Mouse (Mus musculus): Measurements from ENCODE around the gene Slc1a3.

Slc1a3 gene

GRCm38 (mm10) chr15:8710146-8711006, at the start of gene Slc1a3:
TSS of gene Slc1a3 (minus strand) at chr15:8710764.
- peak; percentile 71 for DNase-seq (ENCODE audit: low spot score)

GRCm38 (mm10) chr15:8759026-8759425, 48.5 kb upstream of the Slc1a3 start:
- DNase-seq (ENCODE audit: low spot score) = no peak

GRCm38 (mm10) chr15:8756441-8756840, 45.9 kb upstream of the Slc1a3 start:
- no peak for DNase-seq (ENCODE audit: low spot score)

GRCm38 (mm10) chr15:8749762-8750161, 39.2 kb upstream of the Slc1a3 start:
- DNase-seq (ENCODE audit: low spot score) = no peak

- DNase-seq (ENCODE audit: low spot score) = no peak
These were observed 38.2 kb upstream of the Slc1a3 start for GRCm38 (mm10) chr15:8748771-8749170.

- DNase-seq (ENCODE audit: low spot score) = no peak
These were observed 31.0 kb upstream of the Slc1a3 start for GRCm38 (mm10) chr15:8741593-8741992.

GRCm38 (mm10) chr15:8740724-8741123, 30.2 kb upstream of the Slc1a3 start:
- no peak for DNase-seq (ENCODE audit: low spot score)

- DNase-seq (ENCODE audit: low spot score) = no peak
These were observed 27.6 kb upstream of the Slc1a3 start for GRCm38 (mm10) chr15:8738156-8738555.

GRCm38 (mm10) chr15:8734363-8734739, 23.8 kb upstream of the Slc1a3 start:
- DNase-seq (ENCODE audit: low spot score) = no peak

GRCm38 (mm10) chr15:8733669-8734362, 23.3 kb upstream of the Slc1a3 start:
- peak; percentile 7 for DNase-seq (ENCODE audit: low spot score)

- no peak for DNase-seq (ENCODE audit: low spot score)
These were observed 18.3 kb upstream of the Slc1a3 start for GRCm38 (mm10) chr15:8728861-8729260.

- no peak for DNase-seq (ENCODE audit: low spot score)
These were observed 12.0 kb upstream of the Slc1a3 start for GRCm38 (mm10) chr15:8722386-8723100.

GRCm38 (mm10) chr15:8721746-8722145, 11.2 kb upstream of the Slc1a3 start:
- no peak for DNase-seq (ENCODE audit: low spot score)

- no peak for DNase-seq (ENCODE audit: low spot score)
These were observed 10.4 kb upstream of the Slc1a3 start for GRCm38 (mm10) chr15:8721005-8721404.

GRCm38 (mm10) chr15:8718496-8718895, 7.9 kb upstream of the Slc1a3 start:
- no peak for DNase-seq (ENCODE audit: low spot score)

- DNase-seq (ENCODE audit: low spot score) = no peak
These were observed 6.5 kb upstream of the Slc1a3 start for GRCm38 (mm10) chr15:8717021-8717571.

- DNase-seq (ENCODE audit: low spot score) = no peak
These were observed 5.9 kb upstream of the Slc1a3 start for GRCm38 (mm10) chr15:8716330-8716964.

- no peak for DNase-seq (ENCODE audit: low spot score)
These were observed 5.1 kb upstream of the Slc1a3 start for GRCm38 (mm10) chr15:8715666-8716065.

- DNase-seq (ENCODE audit: low spot score) = no peak
These were observed 1.9 kb upstream of the Slc1a3 start for GRCm38 (mm10) chr15:8712433-8712984.

GRCm38 (mm10) chr15:8711630-8712310, 1.2 kb upstream of the Slc1a3 start:
- no peak for DNase-seq (ENCODE audit: low spot score)

GRCm38 (mm10) chr15:8709578-8709977, 986 bp downstream of the Slc1a3 start:
- DNase-seq (ENCODE audit: low spot score) = peak; percentile 52
